Mouse (Mus musculus): ENCODE results near the gene Npas3.

Gene Npas3

DNA sequence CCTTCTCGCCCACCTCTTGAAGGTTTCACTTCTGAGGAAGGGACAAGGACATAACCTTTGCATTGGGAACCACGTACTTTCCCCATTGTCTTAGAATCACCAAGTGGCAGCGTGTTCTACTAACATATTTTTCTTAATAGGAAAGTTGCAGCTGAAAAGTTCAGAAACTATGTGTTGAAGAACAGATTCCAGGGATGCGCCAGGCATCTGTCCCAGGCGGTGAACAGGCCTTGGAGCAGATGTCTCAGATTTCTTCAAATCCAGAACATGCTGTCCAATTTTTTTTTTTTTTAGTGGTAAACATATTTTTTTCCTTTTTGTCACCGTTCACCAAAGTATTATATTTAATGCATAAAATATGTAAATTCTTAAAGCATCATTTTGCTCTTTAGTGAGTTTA lies 553.4 kb downstream of the Npas3 start:
- no peak for DNase-seq (ENCODE audit: low spot score)

DNA sequence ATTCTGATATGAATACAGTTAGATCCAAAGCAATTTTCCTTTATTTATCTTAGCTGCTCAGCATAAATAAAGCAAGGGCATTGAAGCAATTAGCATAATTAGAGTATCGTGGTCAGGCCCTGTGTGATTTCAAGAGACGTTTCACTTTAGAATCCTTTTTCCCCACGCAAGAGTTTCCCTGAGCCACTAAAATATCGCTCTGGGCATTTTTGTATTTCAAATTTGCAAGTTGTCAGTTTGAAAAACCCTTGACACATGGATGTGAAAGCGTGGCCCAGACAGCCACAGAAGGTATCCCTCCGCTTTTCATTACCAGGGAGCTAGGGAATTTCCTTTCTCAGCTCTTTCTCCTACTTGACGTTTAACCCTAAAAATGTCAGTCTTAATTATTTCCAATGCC lies 553.9 kb downstream of the Npas3 start:
- DNase-seq (ENCODE audit: low spot score) = no peak

DNA sequence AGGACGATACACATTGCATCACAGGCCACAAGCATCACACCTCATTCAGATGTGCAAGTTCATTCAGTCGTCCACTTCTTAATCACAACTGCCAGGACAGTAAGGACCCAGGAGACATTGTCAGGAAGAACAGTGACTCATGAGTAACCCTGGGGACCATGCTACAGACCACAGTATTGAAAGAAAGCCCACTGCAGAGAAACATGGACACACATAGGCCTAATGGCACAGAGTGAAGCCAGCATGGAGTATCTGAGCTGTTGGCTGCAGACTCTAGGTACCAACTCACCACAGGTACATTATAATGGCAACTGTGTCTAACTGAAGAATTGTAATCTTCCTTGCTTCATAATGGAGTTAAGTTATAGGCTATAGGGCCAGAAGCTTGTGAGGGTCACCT lies 561.6 kb downstream of the Npas3 start:
- DNase-seq (ENCODE audit: low spot score) = no peak

DNA sequence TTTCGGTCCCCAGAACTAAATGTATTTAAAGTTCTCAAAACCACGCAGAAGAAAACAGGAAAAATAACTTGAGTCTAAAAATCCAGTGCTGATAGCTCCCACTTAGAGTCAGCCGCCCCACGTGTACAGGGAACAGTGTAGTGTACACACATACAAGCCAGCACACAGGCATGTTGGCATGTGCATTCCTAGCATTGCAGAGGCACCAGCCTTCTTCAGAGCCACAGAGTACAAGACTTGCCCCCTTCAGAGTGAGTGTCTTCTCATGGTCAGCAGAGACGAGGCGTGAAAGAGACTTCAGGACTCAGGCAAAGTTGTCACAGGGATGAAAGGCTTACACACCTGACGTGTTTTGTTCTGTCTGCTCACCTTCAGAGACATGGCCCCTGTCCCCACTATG lies 565.8 kb downstream of the Npas3 start:
- no peak for DNase-seq (ENCODE audit: low spot score)

DNA sequence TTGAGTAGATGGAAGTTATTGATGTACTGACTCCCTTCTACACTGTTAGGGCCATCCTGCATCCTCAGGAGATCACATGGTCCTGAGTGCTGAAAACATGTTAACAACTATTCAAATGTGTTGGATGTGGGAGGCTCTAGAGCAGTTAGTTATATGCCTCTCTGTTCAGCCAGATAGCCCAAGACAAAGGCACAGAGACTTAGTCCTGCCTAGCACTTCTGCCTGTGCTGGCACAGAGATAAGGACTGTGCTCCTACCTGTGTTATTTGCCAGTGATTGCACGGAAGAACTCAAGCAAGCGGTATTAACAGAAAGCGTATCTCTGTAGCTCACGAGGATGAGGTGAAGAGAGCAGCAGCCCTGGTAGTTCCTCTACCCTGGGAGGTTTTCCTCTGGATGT lies 571.5 kb downstream of the Npas3 start:
- no peak for DNase-seq (ENCODE audit: low spot score)

GRCm38 (mm10) chr12:53822881-53823280 lies 574.4 kb downstream of the Npas3 start:
- peak; percentile 36 for DNase-seq (ENCODE audit: low spot score)

DNA sequence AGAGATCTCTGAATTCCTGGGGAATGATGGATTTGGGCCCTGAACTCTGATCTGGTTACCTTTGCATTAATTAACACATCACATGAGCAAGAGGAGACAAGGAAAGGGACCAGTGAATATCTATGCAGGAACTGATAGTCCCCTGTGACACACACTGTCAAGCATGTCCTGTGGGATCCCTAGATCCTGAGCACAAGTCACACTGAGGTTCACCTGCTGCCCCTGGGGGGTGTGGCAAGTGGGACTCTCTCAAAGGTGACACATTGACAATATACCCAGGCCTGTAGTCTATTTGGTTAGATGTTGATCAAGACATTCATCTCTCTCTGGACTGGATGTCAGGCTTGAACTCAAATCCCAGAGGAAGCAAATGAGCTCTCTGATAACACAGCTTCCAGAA lies 576.8 kb downstream of the Npas3 start:
- no peak for DNase-seq (ENCODE audit: low spot score)

GRCm38 (mm10) chr12:53825898-53826605 lies 577.6 kb downstream of the Npas3 start:
- DNase-seq (ENCODE audit: low spot score) = no peak

DNA sequence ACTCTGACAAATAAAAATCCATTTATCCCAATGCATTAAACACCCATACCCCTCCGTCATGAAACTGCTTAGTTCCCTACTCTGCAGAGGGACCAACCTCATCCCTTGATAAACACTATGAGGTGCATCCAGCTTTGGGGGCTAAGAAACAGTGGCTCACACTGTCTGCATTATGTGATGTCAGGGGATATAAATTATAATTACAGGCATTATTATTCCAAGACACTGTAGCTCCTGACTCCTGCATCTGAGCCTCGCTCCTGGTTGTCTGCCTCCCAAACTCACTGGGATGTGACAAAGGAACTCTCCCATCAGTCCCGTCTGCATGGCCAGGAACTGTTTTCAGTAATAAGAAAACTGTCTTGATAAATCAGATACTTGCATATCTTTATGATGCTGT lies 578.3 kb downstream of the Npas3 start:
- DNase-seq (ENCODE audit: low spot score) = no peak

GRCm38 (mm10) chr12:53832590-53832989 lies 584.1 kb downstream of the Npas3 start:
- DNase-seq (ENCODE audit: low spot score) = no peak

DNA sequence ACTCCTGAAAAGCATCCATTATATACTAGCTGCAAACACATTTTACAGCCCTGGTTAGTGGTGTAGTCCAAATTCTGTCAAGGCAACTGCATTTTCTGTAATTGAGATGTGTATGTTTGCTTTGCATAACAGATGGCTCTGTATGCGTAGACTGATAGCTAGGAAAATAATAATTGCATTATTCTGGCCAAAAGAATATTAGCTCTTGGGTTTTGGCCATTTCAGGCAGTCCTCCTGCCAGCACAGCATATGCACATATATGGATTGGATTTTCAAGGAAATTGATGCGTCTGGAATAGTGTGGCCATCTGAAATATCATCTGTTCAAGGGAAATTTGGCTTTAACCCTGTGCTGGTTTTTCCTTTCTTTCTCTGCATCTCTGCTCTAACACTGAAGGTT lies 584.9 kb downstream of the Npas3 start:
- no peak for DNase-seq (ENCODE audit: low spot score)

- no peak for DNase-seq (ENCODE audit: low spot score)
Measured at GRCm38 (mm10) chr12:53836031-53836790, 587.7 kb downstream of the Npas3 start.

GRCm38 (mm10) chr12:53837408-53837807 lies 588.9 kb downstream of the Npas3 start:
- DNase-seq (ENCODE audit: low spot score) = no peak

- DNase-seq (ENCODE audit: low spot score) = peak; percentile 31
Measured at GRCm38 (mm10) chr12:53838541-53838940, 590.1 kb downstream of the Npas3 start.

DNA sequence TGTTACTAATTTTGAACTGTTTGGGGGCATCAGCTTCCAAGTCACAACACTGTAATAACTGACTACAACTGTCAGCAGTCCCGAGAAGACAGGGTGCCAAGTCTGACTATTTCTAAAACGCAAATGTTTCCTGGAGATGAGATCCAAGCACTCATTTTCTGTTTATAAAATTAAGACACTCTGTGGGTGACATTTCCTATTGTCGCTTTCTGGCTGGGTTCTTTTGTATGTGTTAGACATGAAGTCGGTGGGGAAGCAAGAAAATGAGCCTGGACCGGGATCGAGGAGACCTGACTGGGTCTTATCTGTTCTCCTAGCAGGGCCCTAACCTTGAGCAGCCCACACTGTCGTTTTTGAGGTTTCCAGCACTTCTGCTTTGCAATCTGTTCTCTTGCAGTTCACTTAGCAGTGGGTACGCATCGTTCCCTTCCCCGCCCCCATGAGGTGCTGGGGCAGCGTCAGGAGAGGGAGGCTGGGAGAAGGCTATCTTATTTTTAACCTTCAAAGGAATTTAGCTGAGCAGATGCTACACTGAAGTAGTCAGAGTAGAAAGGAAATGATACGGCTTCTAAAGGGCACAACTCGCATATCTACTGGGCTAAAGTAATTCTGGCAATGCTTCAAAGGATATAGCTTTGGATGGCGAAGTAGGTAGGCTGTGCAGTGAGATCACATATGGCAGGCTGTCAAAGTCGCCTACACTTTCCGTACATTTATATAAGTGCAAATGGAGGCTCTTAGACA lies 593.6 kb downstream of the Npas3 start:
- no peak for DNase-seq (ENCODE audit: low spot score)

DNA sequence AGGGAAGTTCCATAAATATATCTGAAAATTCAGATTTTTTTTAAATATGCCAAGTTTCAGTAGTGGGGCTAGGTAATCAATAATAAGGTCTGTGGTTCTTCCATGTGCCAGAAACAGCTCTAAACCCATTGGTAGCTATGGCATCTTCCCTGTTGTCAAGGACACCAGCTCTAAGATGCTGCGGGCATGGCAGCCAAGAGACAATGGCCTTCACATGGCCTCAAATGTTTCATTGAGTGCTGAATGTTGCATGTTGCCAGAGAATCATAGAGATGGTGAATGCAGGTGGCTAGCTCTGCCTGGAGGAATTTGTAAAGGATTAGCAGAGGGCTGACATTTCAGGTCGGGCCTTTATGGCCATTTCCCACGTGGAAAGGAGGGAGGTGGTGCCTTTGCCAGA lies 595.1 kb downstream of the Npas3 start:
- no peak for DNase-seq (ENCODE audit: low spot score)

- no peak for DNase-seq (ENCODE audit: low spot score)
Measured at GRCm38 (mm10) chr12:53846154-53846665, 597.7 kb downstream of the Npas3 start.

- no peak for DNase-seq (ENCODE audit: low spot score)
Measured at GRCm38 (mm10) chr12:53849263-53849662, 600.8 kb downstream of the Npas3 start.

GRCm38 (mm10) chr12:53852432-53852831 lies 604.0 kb downstream of the Npas3 start:
- DNase-seq (ENCODE audit: low spot score) = no peak

GRCm38 (mm10) chr12:53860176-53860575 lies 611.7 kb downstream of the Npas3 start:
- DNase-seq (ENCODE audit: low spot score) = no peak

DNA sequence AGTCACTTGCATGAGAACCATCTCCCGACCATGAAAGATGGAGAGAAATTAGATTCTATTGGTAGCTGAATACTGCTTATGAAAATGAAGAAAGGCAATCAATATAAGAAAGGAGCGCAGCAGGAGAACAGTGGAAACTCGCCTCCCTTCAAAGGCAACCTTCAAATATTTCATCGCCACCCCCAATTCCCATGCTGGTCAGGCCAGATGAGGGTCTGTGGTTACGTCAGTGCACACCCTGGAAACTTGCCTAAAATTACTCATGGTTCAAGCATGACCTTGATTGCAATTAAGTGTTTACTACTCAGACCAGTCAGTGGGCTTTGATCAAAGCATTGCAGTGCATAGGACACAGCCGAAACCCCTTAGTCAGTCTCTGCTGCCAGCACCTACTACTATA lies 613.8 kb downstream of the Npas3 start:
- no peak for DNase-seq (ENCODE audit: low spot score)

DNA sequence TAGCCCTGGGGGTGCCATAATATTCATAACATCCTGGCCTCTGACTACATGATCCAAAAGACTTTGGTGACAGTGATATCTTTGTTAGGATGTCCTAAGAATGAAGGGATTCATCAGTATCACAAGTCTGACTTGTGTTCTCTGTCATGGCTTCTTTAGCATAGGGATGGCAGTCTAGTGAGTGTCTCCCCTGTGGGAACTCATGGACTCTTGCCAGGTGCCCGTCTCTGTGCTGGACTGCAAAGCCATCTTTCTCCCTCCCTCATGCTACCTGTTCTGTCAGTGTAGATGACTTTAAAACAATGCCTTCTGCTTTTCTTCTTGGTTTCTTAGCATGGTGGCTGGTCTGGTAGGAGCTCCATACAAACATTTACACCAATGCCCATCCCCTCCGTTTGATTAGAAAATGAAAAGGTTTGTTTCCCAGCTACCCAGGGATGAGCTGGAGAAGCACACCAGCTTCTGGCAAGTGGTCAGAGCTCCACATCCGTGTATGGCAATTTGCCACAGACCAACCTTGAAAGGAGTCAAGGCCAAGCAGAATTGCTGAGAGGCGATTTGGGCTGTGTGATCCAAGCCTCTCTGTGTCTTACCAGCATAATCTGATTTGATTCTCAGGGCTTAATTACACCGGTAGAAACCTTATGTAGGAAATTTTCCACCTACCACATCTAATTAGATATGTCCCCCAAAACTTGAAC lies 616.1 kb downstream of the Npas3 start:
- DNase-seq (ENCODE audit: low spot score) = no peak
